Mouse (Mus musculus): Measurements from ENCODE around the gene Amhr2.

Amhr2 gene

DNA sequence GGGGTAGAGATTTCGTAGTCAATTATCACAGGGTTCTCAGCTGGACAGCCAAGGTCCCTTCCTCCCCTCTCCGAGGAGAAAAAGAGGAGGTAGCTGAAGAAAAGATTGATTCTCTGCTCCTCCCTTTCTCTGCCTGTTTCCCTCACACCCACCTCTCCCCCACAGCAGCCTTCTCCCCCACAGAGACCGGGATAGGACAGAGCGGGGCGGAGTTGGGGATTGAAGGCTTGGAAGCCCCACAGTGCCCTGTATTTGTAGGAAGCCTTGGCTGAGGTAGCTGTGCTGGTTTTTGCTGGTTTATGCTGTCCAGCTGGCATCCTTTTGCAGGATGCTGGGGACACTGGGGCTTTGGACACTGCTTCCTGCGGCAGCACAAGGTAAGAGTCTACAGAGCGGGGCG is at the start of gene Amhr2:
Gene Amhr2 (plus strand): TSS at position 222 of the 400 bp plus-strand sequence.
- no peak for DNase-seq

DNA sequence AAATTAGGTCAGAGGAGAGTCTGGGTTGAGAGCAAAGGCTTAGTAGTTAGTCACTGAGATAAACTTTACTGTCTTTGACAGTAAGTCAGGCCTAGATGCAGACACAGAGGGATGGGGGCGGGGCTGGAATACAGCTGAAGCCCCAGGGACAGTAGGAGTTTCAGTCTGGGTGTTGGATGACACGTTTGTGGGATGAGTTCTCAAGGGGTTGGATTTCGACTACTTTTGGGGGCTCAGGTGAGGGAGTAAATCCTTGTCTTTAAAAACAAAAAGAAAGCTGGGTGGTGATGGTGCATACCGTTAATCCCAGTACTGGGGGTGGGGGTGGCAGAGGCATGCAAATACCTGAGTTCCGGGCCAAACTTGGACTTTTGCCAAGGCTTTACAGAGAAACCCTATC is 46.5 kb upstream of the Amhr2 start:
- no peak for DNase-seq

GRCm38 (mm10) chr15:102399229-102400221 is 45.6 kb upstream of the Amhr2 start:
- peak; percentile 63 for DNase-seq

DNA sequence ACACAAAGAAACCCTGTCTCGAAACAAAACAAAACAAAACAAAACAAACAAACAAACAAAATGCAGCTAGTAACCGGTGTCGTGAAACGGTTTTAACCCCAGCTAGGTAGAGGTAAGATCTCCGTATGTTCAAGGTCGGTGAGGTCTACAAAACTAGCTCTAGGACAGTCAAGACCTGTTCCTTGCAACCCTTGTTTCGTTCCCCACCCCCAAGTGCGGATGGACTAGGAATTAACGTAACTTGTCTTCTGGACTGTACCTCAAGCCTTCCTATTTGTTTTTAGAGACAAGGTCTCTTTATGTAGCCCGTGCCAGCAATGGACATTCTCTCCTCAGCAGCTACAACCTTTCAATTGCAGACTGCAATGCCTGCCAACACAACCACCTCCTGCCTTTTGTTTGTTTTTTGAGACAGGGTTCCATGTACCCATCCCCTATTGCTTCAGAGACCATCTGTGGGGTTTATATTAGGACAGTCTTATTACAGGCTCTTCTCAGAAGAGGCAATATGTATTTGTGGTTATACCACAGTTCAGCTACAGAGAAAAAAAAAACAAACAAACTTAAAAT is 44.6 kb upstream of the Amhr2 start:
- no peak for DNase-seq

- DNase-seq = no peak
These were observed 43.9 kb upstream of the Amhr2 start for GRCm38 (mm10) chr15:102401278-102401677.

DNA sequence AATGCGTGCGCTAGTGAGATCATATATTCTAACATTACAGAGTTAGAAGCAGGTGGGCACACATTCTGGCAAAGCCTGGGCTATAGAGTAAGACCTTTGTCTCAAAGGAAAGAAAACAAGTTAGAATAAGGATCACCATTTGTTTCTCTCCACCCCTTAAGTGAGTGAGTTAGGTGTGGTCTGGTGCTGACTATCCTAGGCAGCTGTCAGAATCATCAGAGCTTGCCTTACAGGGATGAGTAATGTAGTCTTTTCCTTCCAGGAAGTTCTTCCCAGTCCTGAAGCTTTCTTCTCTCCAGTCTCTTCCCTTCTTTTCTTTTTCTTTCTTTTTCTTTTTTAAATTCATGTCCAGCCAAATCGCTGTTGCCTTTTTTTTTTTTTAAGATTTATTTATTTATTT is 43.0 kb upstream of the Amhr2 start:
- no peak for DNase-seq

DNA sequence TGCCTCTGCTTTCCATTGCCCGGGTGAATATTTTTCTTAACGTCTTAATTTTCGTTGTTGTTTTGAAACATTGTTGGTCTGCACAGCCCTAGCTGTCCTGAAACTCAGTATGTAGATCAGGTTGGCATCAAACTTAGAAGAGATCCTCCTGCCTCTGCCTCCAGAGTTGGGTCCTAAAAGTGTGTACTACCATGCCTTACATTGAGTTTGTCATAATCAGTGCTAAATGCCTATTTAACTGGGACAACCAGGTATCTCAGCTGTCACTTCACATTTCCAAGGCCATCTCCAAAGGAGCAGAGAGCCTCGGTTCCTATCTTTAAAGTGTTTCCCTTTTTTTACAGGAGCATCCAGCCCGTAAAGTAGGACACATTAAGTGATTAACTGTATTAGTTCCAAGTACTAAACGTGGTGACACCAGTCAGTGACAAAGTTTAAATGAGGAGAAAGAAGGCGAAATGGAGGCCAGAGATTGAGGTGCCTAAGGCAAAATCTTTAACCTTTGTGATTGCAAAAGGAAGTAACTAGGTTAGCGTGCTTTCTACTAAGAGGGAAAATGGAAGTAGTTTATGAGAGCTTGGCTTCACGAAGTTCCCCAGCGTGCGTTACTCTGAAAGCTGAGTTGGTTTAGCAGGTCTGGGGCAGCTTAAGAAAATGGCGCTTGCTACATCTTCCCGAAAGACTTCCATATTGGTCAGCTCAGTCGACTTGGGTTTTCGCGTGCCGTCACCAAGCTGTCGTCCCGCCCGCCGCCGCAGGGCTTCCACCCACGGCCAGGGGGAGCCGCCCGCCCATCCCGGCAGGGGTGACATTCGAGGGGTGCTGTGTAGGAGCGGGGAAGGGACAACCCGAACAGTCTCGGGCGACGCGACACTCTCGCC is 40.3 kb upstream of the Amhr2 start:
- DNase-seq = no peak

DNA sequence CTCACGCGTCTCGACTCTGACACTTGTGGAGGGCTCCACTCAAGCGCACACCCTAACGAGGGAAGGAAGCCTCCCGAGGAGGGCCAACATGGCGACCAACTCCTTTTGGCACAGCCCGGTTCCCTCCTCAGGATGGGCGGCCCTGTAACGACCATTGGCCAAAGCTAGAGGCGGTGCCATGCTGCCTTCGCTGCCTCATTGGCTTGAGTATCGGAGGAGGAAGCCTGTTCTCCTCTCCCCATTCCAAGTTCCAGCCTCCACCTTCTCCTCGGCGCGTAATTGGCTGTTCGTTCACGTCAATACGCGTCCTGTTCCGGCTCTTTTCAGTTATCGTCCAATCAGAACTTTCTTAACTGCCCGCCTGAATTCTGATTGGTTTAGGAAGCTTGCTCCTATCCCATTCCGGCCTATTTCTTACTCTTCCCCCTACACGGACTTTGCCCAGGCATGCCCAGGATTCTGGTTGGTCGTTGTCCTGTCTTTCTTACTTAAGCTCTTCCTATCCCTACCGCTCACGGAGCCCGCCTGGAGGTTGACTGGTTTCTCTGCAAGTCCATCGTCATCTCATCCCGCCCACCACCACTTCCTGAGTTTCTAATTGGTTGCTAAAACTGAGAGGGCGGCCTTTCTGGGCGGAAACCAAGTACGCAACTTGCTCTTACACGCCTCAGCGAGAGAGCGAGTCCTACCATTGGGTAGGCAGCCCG is 39.5 kb upstream of the Amhr2 start, which contains the start of gene Sp1:
Gene Sp1 (plus strand): TSS at position 655 of the 707 bp plus-strand sequence.
- DNase-seq = peak; percentile 100

DNA sequence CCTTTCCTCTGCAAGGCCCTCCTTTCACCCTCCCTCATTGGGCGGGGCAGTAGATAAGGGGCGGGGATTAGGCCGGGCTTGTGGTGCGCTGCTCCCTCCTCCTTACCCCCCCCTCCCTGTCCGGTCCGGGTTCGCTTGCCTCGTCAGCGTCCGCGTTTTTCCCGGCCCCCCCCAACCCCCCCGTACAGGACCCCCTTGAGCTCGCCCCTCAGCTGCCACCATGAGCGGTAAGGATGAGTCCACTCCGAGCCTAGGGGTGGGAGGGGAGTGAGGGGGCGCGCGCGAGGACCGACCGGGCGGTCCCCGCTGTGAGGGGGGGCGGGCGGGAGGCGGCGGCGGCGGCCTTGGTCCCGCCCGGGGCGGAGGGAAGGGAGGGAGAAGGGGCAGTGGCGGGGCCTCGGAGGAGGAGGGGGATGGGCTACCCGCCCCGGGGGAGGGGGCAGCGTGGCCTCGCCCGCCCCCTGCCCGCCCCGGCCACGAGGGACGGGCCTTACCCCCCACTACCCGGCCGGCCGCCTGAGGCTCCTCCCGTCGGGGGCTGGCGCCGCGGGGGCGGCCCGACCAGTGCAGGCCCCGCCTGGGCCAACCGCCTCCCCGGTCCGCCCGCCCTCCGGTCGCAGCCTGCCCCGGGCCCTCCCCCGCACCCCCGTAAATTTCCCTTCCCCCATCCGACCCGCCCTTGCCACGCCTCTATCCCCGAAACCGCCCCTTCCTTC is 38.8 kb upstream of the Amhr2 start:
- DNase-seq = peak; percentile 74

DNA sequence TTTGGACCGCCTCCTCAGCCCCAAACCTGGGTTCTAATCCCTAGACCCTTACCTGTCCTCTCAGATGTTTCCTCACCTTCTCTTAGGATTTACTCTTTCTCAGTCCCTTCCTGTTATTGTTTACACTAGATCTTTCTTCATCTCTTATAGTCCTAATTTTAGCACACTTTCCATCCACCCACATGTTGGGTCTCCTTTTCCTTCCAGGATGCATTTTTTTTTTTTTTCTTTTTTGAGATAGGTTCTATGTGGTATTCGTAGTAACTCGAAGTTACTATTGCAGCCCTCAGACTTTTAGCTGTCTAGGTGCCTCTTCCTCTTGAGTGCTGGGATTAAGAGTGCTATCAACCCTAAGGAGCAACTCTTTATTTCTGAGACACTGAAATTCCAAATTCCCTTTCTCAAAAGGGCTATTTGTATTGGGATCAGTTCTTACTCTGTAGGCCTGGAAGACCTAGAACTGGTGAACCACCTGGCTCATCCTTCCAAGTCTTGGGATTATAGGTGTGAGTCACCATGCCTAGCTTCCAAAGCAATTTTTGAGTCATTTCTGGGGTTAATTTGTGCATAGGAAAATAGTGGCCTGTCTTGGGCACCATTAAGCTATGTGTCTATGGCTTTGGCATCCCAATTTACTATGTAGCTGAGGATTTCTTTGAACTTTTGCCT is 38.1 kb upstream of the Amhr2 start:
- DNase-seq = peak; percentile 51

DNA sequence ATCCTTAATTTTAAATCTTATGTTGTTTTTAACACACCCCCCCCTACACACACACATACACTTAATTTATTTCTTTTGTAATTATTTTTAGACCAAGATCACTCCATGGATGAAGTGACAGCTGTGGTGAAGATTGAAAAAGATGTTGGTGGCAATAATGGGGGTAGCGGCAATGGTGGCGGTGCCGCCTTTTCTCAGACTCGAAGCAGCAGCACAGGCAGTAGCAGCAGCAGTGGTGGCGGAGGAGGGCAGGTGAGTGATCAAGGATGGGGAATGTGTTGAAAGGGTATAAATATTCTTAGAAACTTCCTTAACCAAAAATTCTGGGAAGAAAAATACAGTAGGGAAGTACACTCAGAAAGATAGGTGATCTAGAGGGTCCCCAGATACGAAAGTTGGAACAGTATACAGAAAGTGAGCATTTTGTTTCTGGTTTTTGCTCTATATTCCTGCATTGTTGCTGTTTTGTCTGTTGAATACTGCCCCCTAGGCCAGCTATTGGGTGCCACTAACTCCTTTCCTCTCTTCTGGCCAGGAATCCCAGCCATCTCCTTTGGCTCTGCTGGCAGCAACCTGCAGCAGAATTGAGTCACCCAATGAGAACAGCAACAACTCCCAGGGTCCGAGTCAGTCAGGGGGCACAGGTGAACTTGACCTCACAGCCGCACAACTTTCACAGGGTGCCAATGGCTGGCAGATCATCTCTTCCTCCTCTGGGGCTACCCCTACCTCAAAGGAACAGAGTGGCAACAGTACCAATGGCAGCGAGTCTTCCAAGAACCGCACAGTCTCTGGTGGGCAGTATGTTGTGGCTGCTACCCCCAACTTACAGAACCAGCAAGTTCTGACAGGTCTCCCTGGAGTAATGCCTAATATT is 37.2 kb upstream of the Amhr2 start:
- peak; percentile 53 for DNase-seq

GRCm38 (mm10) chr15:102408558-102409130 is 36.5 kb upstream of the Amhr2 start:
- no peak for DNase-seq

GRCm38 (mm10) chr15:102409286-102409685 is 35.9 kb upstream of the Amhr2 start:
- DNase-seq = no peak

DNA sequence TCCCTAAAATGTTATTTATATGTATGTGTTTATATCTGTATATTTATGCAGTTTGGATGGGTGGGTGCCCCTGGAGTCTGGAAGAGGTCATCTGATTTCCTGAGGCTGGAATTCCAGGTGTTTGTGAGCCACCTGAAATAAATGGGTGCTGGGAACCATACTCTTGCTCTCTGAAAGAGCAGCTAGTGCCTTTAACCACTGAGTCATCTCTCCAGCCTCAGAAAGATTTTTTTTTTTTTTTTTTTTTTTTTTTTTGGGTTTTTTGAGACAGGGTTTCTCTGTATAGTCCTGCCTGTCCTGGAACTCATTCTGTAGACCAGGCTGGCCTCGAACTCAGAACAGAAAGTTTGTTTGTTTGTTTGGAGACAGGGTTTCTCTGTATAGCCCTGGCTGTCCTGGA is 34.1 kb upstream of the Amhr2 start:
- DNase-seq = no peak

DNA sequence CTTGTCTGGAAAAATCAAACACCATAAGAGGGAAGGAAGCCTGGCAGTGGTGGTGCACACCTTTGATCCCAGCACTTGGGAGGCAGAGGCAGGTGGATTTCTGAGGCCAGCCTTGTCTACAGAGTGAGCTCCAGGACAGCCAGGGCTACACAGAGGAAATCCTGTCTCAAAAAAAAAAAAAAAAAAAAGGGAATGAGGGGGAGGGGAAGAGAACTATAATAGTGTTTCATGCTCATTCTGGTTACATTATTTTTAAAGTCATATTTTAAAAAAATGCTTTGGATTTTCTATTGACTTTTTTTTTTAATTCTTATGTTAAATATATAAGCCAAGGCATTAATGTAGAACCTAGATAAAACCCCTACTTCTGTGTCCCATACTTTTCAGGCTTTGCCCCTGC is 31.5 kb upstream of the Amhr2 start:
- no peak for DNase-seq

DNA sequence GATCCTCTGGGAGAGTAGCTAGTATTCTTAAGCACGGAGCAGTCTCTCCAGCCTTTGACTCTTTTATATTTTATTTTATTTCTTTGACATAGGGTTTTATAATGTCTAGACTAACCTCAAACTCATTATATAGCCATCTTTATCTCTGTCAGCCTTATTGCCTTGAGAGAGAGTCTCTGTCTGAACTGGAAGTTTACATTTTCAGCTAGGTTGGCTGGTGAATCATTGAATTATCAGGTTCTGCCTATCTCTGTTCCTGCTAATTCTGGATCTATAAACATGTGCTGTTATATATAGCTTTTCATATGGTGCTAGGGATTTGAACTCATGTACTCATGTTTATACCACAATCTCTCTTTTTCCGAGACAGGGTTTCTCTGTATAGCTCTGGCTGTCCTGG is 27.6 kb upstream of the Amhr2 start:
- DNase-seq = no peak

DNA sequence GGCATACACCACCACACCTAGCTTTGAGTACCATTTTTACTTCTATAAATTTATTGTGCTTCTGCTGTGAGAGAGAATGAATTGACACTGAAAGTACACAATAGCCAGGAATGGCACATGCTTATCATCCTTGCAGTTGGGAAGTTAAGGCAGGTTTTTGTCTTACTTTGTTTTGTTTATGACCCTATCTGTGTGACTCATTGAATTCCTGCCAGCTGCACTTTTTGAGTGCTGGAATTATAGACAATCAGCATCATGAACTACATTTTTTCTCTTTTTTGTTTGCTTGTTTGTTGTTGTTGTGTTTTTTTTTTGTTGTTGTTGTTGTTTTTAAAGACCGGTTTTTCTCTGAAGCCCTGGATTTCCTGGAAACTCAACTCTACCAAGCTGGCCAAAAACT is 24.2 kb upstream of the Amhr2 start:
- DNase-seq = no peak

GRCm38 (mm10) chr15:102421437-102421836 is 23.7 kb upstream of the Amhr2 start:
- peak; percentile 68 for DNase-seq

GRCm38 (mm10) chr15:102423602-102424240 is 21.4 kb upstream of the Amhr2 start:
- no peak for DNase-seq
